Mouse (Mus musculus) cerebellum, adult 2 months (tissue): ENCODE data around the gene Eno3. TPM values are rescaled to one million over a fixed set of nuclear protein-coding genes. Genes with fewer than 3 reads are reported as not detected.

ENCODE experiments used
- DNase-seq, 2 experiments: peaks; one replicate each; pipeline ENCODE4 v3.0.0; 2021
- H3K27ac ChIP-seq: fragments of 200-500 bp; 2 replicates; pipeline ENCODE4 v1.5.1; 2012; ENCODE audit warnings: low read length, control low read depth, inconsistent platforms; ENCODE audit not compliant: insufficient read depth
- H3K27me3 ChIP-seq: fragments of 200-500 bp; 2 replicates; pipeline ENCODE4 v1.6.1; 2012; ENCODE audit warnings: inconsistent platforms, mild to moderate bottlenecking, low read length, moderate library complexity; ENCODE audit not compliant: control insufficient read depth, insufficient read depth
- H3K4me1 ChIP-seq: fragments of 200-500 bp; 2 replicates; pipeline ENCODE4 v1.6.1; 2011; ENCODE audit warnings: low read length; ENCODE audit not compliant: control insufficient read depth, insufficient read depth
- H3K4me3 ChIP-seq: fragments of 200-500 bp; replicated peaks from 2 replicates; pipeline ENCODE3; 2011; ENCODE audit warnings: mild to moderate bottlenecking, low read depth, low read length, control low read depth; ENCODE audit not compliant: insufficient read depth
- CTCF ChIP-seq: fragments of 200-500 bp; IDR thresholded peaks from 2 replicates; pipeline ENCODE4 v1.5.1; 2011; ENCODE audit warnings: low read depth, mild to moderate bottlenecking, control low read depth, low read length, moderate library complexity, borderline replicate concordance; ENCODE audit not compliant: insufficient read depth
- POLR2A ChIP-seq: fragments of 200-500 bp; IDR thresholded peaks from 2 replicates; pipeline ENCODE4 v1.6.1; 2011; ENCODE audit warnings: low read length, control low read depth, borderline replicate concordance; ENCODE audit not compliant: insufficient read depth
- WGBS: fragments of 180-500 bp; shearing (Covaris S2); methylation state at CpG from one replicate; pipeline ENCODE4 v1.1.7; 2018; 5-methylcytosine and 5-hydroxymethylcytosine counted together
- polyA plus RNA-seq: library from polyadenylated mRNA; depleted of rRNA; stranded (reverse); fragments of >200 nt; gene quantifications from 2 replicates; pipeline ENCODE4 v1.2.3, GENCODE M21; 2012

Gene Eno3
- polyA plus RNA-seq, 1 experiment = 35.0 TPM

- DNase-seq = no peak
- Histone ChIP-seq H3K27me3 (no peaks in the 10 kb centered on the region), H3K27ac (no peak overlapping the region), H3K4me3 (no peak overlapping the region), H3K4me1 (peaks cover 5% of the 10 kb centered on the region; the same call in 1 of the 2 replicates)
- no peak for TF ChIP-seq CTCF
- TF ChIP-seq POLR2A = no peak
- WGBS = 66% methylated on average over 12 of the region's 12 CpGs
Measured at GRCm38 (mm10) chr11:70681170-70681569, 24.2 kb downstream of the Eno3 start.

GRCm38 (mm10) chr11:70681897-70682581 is 25.0 kb downstream of the Eno3 start:
- TF ChIP-seq CTCF (peak; percentile 55; the same call in 1 of the 2 replicates), POLR2A (no peak)
- Histone ChIP-seq H3K27me3 (no peaks in the 10 kb centered on the region), H3K4me1 (peaks cover 5% of the 10 kb centered on the region; the same call in 1 of the 2 replicates), H3K27ac (no peak overlapping the region), H3K4me3 (no peak overlapping the region)
- peak in 1 of 2 experiments; percentile 20 for DNase-seq
- WGBS = 28% methylated on average over 11 of the region's 11 CpGs

GRCm38 (mm10) chr11:70683640-70684039 is 26.6 kb downstream of the Eno3 start:
- Histone ChIP-seq H3K27ac (no peak overlapping the region), H3K4me3 (no peak overlapping the region), H3K27me3 (no peaks in the 10 kb centered on the region), H3K4me1 (peaks cover 8% of the 10 kb centered on the region; the same call in 1 of the 2 replicates)
- WGBS = 90% methylated on average over 5 of the region's 5 CpGs
- TF ChIP-seq CTCF = no peak
- no peak for TF ChIP-seq POLR2A
- no peak for DNase-seq

- under 1% methylated on average over 16 of the region's 16 CpGs for WGBS
- Histone ChIP-seq H3K27ac (peak overlapping the region; percentile 67), H3K27me3 (no peaks in the 10 kb centered on the region), H3K4me3 (peak overlapping the region; percentile 76), H3K4me1 (peaks cover 12% of the 10 kb centered on the region; the same call in 1 of the 2 replicates)
- TF ChIP-seq CTCF = no peak
- TF ChIP-seq POLR2A = 0 out of 2 replicates have a peak, but pooled peaks have one; percentile 12
- DNase-seq = peak; percentile 76 to 79
Measured at GRCm38 (mm10) chr11:70686901-70687566, 30.0 kb downstream of the Eno3 start.

GRCm38 (mm10) chr11:70687601-70688199 is 30.7 kb downstream of the Eno3 start, which contains the start of gene Camta2:
TSS of gene Camta2 (minus strand) at chr11:70688105.
- H3K27me3 ChIP-seq = no peaks in the 10 kb centered on the region
- H3K4me3 ChIP-seq = peak within 1 kb of the TSS; percentile 76
- peak; percentile 29; the same call in 1 of the 2 replicates for TF ChIP-seq CTCF
- peak; percentile 74 for TF ChIP-seq POLR2A
- WGBS = under 1% methylated on average over 55 of the region's 55 CpGs
- peak; percentile 87 to 94 for DNase-seq
- peak within 1 kb of the TSS; percentile 67 for H3K27ac ChIP-seq
- peaks cover 12% of the 10 kb centered on the region; the same call in 1 of the 2 replicates for H3K4me1 ChIP-seq

GRCm38 (mm10) chr11:70688372-70688771 is 31.4 kb downstream of the Eno3 start:
- TF ChIP-seq POLR2A (no peak), CTCF (no peak)
- no peak for DNase-seq
- peak overlapping the region; percentile 76 for H3K4me3 ChIP-seq
- peaks cover 12% of the 10 kb centered on the region; the same call in 1 of the 2 replicates for H3K4me1 ChIP-seq
- peak overlapping the region; percentile 67 for H3K27ac ChIP-seq
- H3K27me3 ChIP-seq = no peaks in the 10 kb centered on the region
- 0% methylated on average over 8 of the region's 8 CpGs for WGBS

- Histone ChIP-seq H3K27ac (0 out of 2 replicates have a peak overlapping the region, but pooled peaks have one; percentile 67), H3K4me1 (peaks cover 10% of the 10 kb centered on the region; the same call in 1 of the 2 replicates)
- no peak for TF ChIP-seq CTCF
- no peak for TF ChIP-seq POLR2A
Measured at GRCm38 (mm10) chr11:70689578-70689977, 32.6 kb downstream of the Eno3 start.

GRCm38 (mm10) chr11:70693504-70693903 is 36.5 kb downstream of the Eno3 start:
- no peak overlapping the region for H3K27ac ChIP-seq
- no peak overlapping the region for H3K4me3 ChIP-seq
- H3K4me1 ChIP-seq = peaks cover 6% of the 10 kb centered on the region; the same call in 1 of the 2 replicates
- WGBS = 62% methylated on average over 3 of the region's 3 CpGs
- no peaks in the 10 kb centered on the region for H3K27me3 ChIP-seq
- TF ChIP-seq CTCF (no peak), POLR2A (no peak)
- DNase-seq = no peak

More at GRCm38 (mm10) chr11:70689578-70689977, 32.6 kb downstream of the Eno3 start:
- H3K27me3 ChIP-seq = no peaks in the 10 kb centered on the region
- DNase-seq = no peak
- H3K4me3 ChIP-seq = no peak overlapping the region
- 58% methylated on average over 4 of the region's 4 CpGs for WGBS
